Mouse (Mus musculus) mesoderm, embryonic 11.5 days (tissue): ENCODE data around the gene Slamf9.
A peak's percentile ranks its signal among the peaks of the same experiment; 100 is the strongest.

Experiments used
- DNase-seq: peaks from one replicate; pipeline ENCODE4 v3.0.0-alpha.2; 2012; ENCODE audit warnings: low read depth, low spot score

Slamf9 gene

GRCm38 (mm10) chr1:172475054-172475741, at the start of gene Slamf9:
Gene Slamf9, plus strand, starts transcription at chr1:172475358.
- no peak for DNase-seq

GRCm38 (mm10) chr1:172426419-172426818, 48.7 kb upstream of the Slamf9 start:
- DNase-seq, result no peak

- no peak for DNase-seq
Observed at GRCm38 (mm10) chr1:172427841-172428240, 47.3 kb upstream of the Slamf9 start.

GRCm38 (mm10) chr1:172428614-172429013, 46.5 kb upstream of the Slamf9 start:
- no peak for DNase-seq

DNA sequence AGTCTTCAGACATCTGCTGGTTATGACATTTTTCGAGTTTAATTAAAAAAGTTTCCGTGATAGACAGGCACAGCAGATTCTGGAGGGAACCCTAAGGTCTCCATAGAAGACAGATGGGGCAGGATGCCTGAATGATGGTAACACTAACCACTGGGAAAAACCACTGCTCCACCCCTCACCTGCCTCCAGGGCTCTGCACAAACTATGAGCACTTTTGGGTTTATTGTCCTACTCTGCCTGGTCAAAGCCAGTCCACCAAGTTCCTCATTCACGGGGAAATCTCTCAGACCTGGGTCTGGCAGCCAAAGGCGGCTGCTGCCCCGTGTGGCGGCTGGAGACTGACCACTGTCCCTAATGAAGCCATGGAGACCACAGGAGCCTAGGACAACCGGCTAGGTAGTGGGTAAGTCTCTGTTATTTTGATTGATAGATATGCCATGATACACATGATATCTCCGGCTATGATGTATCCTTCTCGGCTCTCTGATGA, 44.4 kb upstream of the Slamf9 start:
- DNase-seq, result no peak

DNA sequence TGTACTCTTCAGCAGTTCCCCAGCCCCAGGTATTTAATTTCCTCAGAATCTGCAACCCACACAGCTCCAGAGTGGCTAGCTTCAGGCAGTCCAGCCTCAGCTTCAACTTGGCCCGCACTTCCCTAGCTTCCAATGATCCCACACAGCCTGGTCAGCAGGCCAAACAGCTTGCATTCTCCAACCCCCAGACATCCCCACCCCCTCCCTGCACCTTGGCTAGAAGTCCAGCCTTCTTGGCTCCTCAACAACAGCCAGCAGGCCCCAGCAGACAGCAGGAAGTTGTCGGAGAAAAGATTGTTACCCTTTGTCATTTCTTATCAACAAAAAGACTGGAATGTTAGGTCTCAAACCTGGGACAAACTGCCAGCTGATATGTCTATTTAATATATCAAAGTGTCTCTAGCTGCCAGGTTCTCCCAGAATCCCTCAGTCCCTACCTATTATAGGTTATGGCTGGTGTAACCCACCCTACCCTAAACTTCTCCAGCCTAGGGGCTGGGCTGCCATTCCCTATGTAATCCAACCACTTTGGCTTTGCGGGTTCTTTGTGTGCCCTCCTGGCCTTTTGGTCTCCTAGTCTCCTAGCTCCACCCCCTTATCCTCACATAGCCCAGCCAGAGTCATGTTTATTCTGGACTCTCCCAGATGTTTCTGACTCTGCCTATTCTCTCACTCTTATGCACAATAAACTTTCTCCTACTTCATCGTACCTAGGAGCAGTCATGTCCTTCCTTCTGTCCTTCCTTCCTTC, 43.1 kb upstream of the Slamf9 start:
- DNase-seq, result no peak

DNA sequence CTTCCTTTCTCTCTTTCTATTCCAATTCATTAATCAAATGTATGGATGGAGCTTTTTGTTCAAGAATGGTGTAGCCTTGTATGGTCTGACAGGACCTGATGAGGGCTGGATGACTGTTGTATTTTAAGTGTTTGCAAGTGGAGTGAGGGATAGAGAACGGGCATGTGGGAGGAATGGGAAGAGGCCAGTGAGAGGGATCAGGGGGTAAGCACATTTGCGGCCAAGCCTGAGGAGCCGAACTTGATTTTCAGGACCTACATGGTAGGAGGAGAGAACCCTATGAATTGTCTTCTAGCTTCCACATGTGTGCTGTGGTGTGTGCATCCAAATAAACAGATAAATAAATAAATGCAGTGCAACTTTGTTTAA, 42.6 kb upstream of the Slamf9 start:
- DNase-seq, result no peak

DNA sequence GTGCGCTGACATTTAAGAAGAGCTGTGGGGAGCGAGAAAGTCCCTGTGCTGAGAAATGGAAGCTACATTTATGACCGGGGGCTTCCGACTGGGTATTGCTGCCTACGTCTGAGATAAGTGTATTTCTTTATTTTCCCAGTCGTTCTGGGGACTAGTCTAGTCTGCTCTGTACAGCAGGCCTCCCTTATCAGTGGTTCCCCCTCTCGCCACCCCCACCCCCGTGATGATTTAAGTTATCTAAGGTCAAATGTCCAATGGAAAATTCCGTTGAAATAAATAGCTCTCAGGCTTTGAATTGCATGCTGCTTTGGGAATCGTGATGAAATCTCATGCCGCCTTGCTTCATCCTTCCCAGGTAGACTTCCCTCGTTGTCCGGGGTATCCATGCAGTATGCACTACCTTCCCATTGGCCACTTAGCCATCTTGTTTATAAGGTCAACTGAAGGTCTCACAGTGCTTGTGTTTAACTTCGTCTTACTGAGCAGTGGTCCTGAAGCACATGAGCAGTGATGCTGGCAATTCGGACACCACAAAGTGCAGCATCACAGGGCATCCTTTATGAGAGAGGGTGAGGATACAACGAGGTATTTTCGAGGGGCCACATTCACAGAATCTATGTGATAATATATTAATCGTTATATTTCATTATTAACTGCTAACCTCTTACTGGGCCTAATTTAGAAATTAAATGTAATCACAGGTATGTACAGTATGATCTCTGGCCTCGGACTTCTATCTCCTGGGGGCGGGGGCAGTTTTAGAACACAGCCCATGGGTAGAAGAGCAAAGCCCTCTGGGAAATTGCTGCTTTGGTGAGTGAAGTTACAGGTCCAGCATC, 41.9 kb upstream of the Slamf9 start:
- no peak for DNase-seq

GRCm38 (mm10) chr1:172433851-172434165, 41.4 kb upstream of the Slamf9 start:
- no peak for DNase-seq

GRCm38 (mm10) chr1:172436785-172437184, 38.4 kb upstream of the Slamf9 start:
- DNase-seq, result peak; percentile 59

GRCm38 (mm10) chr1:172438621-172439020, 36.5 kb upstream of the Slamf9 start:
- no peak for DNase-seq

GRCm38 (mm10) chr1:172440521-172440920, 34.6 kb upstream of the Slamf9 start:
- DNase-seq, result no peak

DNA sequence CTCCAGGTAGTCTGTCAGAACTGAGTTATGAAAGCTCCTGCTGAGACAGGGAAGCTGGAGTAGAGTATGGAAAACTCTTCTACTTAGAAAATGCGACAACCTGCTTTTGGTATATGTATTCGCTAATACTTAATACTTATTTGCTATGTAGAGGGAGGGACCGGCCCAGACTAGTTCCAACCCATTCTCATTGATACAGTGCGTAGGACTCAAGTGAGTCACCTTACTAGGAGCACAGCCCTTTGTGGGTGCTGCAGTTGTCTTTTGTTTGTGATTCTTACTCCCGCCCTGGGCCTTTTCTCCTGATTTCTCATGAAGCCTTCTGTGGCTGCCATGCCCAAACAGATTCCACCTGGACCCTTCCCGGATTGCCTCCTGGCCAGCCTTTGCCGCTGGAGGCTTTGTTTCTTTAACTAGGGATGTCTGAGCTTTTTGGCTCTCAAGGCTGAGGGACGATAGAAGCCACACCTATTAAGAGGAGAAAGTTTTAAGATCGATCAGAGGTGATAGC, 33.2 kb upstream of the Slamf9 start:
- no peak for DNase-seq

GRCm38 (mm10) chr1:172450226-172450625, 24.9 kb upstream of the Slamf9 start:
- DNase-seq, result no peak

DNA sequence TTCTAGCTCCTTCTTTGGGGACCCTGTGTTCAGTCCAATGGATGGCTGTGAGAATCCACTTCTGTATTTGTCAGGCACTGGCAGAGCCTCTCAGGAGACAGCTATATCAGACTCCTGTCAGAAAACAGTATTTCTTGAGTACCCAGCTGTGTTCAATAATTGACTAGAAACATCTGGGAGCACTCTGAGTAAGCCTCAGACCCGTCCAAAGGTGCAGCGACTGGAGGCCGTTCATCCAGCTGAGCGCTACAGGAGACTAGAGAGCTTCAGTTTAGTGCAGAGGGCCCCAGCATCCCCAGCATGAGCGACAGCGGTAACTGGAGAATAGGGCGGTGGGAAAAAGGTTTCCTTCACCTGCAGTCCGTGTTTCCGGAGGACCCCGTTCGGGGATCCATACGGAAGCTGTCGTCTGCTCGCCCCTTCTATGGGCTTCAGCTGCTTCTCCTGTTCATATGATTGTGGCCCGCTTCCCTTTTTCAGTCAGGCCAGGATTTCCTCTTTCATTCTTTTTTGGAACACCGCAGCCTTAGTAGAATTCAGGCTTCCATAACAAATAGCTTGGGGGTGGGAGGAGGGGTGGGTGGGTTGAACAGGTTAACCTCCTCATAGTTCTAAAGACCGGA, 24.2 kb upstream of the Slamf9 start:
- DNase-seq, result peak; percentile 59

DNA sequence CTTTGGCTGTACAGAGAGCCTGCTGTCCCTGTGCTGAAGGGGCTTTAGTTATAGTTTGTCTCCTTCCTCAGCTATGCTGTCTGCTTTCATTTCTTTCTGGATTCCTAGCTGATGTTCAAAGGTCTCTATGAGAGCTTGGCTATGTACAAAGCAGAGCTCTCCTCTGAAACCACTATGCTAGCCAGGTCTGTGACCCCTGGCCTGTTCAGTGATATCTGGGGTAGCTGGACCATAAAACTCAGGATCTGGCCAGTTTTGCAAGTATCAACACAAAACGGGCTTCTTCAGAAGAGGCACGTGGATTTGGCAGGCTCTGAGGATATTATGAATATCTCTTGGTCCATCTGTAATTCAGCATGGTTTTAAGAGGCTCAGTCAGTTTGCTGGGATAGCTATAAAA, 22.2 kb upstream of the Slamf9 start:
- no peak for DNase-seq

DNA sequence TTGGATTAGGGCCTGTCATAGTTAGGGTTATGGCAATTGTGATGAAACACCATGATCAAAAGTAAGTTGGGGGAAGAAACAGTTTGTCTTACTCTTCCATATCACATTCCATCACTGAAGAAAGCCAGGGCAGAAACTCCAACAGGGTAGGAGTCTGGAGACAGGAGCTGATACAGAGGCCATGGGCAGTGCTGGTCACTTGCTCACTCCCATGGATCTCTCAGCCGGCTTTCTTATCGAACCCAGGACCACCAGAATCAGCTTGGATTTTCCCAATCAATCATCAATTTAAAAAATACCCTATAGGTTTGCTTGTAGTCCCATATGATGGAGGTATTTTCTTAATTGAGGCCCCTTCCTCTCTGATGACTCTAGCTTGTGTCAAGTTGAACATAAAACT, 21.3 kb upstream of the Slamf9 start:
- no peak for DNase-seq

DNA sequence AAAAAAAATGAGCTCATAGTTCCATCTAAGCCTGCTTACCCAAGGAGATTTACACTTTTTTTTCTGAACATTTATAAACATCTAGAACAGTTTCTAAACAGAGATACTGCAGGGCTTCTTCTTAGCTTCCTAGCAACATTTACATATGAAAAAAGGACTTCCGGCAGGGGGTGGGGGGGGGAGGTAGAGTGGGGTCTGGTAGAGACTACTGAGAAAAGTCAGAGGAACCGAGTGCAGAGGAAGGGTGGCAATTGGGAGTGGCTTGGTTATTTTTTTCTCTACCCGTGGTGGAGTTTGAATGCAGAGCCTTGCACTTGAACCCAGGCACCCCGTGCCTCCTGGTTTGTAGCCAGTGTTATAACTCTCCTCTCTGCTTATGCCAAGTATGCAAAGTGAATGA, 19.7 kb upstream of the Slamf9 start:
- no peak for DNase-seq

- DNase-seq, result no peak
Observed at GRCm38 (mm10) chr1:172456001-172456677, 19.0 kb upstream of the Slamf9 start.

DNA sequence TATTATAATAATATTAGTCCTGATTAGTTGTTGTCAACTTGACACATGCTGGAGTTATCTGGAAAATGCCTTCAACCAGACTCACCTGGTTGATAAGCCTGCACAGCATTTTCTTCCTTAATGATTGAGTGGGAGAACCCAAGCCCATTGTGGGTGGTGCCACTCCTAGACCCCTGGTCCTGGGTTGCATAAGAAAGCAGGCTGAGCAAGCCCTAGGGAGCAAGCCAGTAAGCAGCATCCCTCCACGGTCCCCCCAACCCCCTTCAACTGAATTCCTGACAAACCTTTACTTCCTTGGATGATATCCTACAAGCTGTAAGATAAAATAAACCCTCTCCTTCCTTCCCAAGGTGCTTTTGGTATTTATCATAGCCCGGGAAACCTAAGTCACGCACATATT, 18.0 kb upstream of the Slamf9 start:
- no peak for DNase-seq

DNA sequence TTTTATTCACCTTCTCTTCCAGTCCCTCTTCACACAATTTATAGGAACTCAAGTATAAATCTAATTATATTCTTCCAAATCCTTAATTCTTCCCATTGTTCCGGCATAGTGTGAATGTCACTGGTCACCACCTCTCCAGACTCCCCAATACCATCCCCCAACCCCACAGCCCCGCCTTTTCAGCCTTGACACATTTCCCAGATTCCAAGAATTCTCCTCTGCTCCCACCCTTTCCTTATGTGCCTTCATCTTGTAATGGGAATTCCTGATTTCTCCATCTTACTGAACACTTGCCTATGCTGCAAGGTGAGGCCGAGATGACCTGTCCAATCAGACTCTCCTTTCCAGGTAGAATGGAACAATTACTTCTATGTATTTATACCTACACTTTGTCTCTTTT, 17.1 kb upstream of the Slamf9 start:
- no peak for DNase-seq
